Mouse (Mus musculus) layer of hippocampus, adult 18-20 months (tissue): ENCODE results near the gene Ythdf2. TPM values are rescaled to one million over a fixed set of nuclear protein-coding genes. Genes with fewer than 3 reads are reported as not detected.

ENCODE experiments used
- DNase-seq, 2 experiments: peaks; one replicate each; pipeline ENCODE4 v3.0.0; 2022; ENCODE audit warnings: low spot score in 2 of 2
- microRNA-seq, 2 experiments: library from miRNA; unstranded; fragments of <30 nt; microRNA quantifications; one replicate each; pipeline ENCODE4 v1.2.0; 2021
- total RNA-seq, 2 experiments: library from RNA; stranded (reverse); gene quantifications; 2 replicates each; pipeline ENCODE4 v1.2.3; 2021

Ythdf2 gene
- total RNA-seq, 2 experiments from 2014 or later, result 48.5 to 48.6 TPM

GRCm38 (mm10) chr4:132154877-132155670 is 57.0 kb downstream of the Ythdf2 start:
- DNase-seq, result no peak

- no peak for DNase-seq
Observed at GRCm38 (mm10) chr4:132151673-132152072, 60.4 kb downstream of the Ythdf2 start.

- DNase-seq, result no peak
Observed at GRCm38 (mm10) chr4:132146201-132146600, 65.9 kb downstream of the Ythdf2 start.

- DNase-seq, result no peak
Observed at GRCm38 (mm10) chr4:132145092-132145491, 67.0 kb downstream of the Ythdf2 start.

GRCm38 (mm10) chr4:132144080-132144841 is 67.8 kb downstream of the Ythdf2 start, which contains the start of gene Oprd1:
Oprd1 (minus strand) TSS chr4:132144486.
- DNase-seq, result peak in 1 of 2 experiments; percentile 53

- no peak for DNase-seq
Observed at GRCm38 (mm10) chr4:132138640-132139039, 73.5 kb downstream of the Ythdf2 start.

GRCm38 (mm10) chr4:132137013-132137412 is 75.1 kb downstream of the Ythdf2 start:
- DNase-seq, result no peak

Small RNA genes lying within 50 kb of the gene (microRNA-seq; reads per million reads assigned to microRNA genes)
- gene Gm22033, result 0 reads per million in 2 experiments

Other genes with a start within 250 kb of the Ythdf2 start
- gene Gm10300, start 137.6 kb downstream of the Ythdf2 start, total RNA-seq, result not detected
- 10 to 100 TPM; 16.2 to 20.8 TPM for gene Epb41, start 137.0 kb downstream of the Ythdf2 start, total RNA-seq
- gene Oprd1, start 67.8 kb downstream of the Ythdf2 start, total RNA-seq, result 10 to 100 TPM; 11.3 to 12.2 TPM
- gene Gmeb1, start 49.3 kb upstream of the Ythdf2 start, total RNA-seq, result 10 to 100 TPM; 21.4 to 23.4 TPM
- 10 to 100 TPM; 25.1 to 26.7 TPM for gene Taf12, start 62.1 kb upstream of the Ythdf2 start, total RNA-seq
- 1 to 10 TPM; 1.2 to 2.5 TPM for gene Rab42, start 91.1 kb upstream of the Ythdf2 start, total RNA-seq
- 10 to 100 TPM; 21.9 to 22.0 TPM for gene Trnau1ap, start 117.2 kb upstream of the Ythdf2 start, total RNA-seq
- gene Rcc1, start 141.3 kb upstream of the Ythdf2 start, total RNA-seq, result 10 to 100 TPM in 1 of 2 experiments, 1 to 10 TPM in 1; 9.8 to 12.3 TPM
- gene Phactr4, start 210.2 kb upstream of the Ythdf2 start, total RNA-seq, result 10 to 100 TPM; 10.7 to 12.4 TPM